ENCODE assay signal across 8 mouse cellular contexts in the genomic region with DNA sequence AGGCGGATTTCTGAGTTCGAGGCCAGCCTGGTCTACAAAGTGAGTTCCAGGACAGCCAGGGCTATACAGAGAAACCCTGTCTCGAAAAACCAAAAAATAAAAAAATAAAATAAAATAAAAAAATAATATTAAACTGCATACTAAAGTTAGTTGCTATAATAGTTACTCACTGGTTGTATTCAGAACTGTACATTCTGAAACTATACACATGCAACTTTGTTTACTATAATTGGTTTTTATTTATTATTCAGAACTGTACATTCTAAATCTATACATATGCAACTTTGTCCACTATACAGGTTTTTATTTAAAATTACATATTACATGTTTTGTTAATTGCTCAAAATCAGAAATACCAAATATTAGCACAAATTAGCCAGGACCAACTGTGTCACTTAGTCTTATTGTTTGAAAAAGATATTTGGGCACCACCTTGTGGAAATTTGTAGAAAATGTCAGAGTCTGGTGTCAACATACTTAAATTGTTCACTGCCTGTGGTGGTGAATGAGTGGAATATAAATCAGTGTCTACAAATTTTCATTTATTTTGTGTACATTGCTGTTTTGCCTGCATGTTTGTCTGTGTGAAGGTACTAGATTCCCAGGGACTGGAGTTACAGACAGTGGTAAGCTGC. TPM values are rescaled to one million over a fixed set of nuclear protein-coding genes. Genes with fewer than 3 reads are reported as not detected.
DNase-seq lines count a peak whose midpoint lies in the region; ATAC-seq and TF ChIP-seq lines count a peak whose summit lies in the region.

No protein-coding gene starts in this region.

- H3K4me2 ChIP-seq in midbrain, embryonic 11.5 days, result no peak overlapping the region

- TF ChIP-seq CTCF in heart, adult 2 months (IDR thresholded peaks at IDR 0.05), result peak; percentile 81

- no peak overlapping the region for H3K9ac ChIP-seq in heart, adult 2 months (ENCODE audit: low read depth, low read length)
- H3K9ac ChIP-seq in midbrain, embryonic 11.5 days (ENCODE audit: low read length), result no peak overlapping the region

- WGBS in heart, adult 2 months, result 92% methylated on average over 3 of the region's 3 CpGs
- 93% methylated on average over 3 of the region's 3 CpGs for WGBS in midbrain, embryonic 11.5 days
- 85% methylated on average over 3 of the region's 3 CpGs for WGBS in midbrain, embryonic 10.5 days

- H3K9me3 ChIP-seq in midbrain, embryonic 11.5 days (ENCODE audit: control insufficient read depth, low read length), result no peaks in the 10 kb centered on the region
- no peaks in the 10 kb centered on the region for H3K9me3 ChIP-seq in midbrain, embryonic 10.5 days (replicated peaks)

- TF ChIP-seq POLR2A in heart, adult 2 months (IDR thresholded peaks at IDR 0.05; ENCODE audit: insufficient read depth, low read depth, low read length), result no peak

- no peak overlapping the region for H3K27ac ChIP-seq in heart, adult 2 months
- H3K27ac ChIP-seq in midbrain, embryonic 11.5 days (ENCODE audit: low read depth, low read length), result no peak overlapping the region
- H3K27ac ChIP-seq in midbrain, embryonic 10.5 days (replicated peaks), result no peak overlapping the region

- H3K79me2 ChIP-seq in heart, adult 2 months (replicated peaks; ENCODE audit: control insufficient read depth, insufficient read depth, low read length), result no peaks in the 10 kb centered on the region

- H3K4me1 ChIP-seq in heart, adult 2 months (ENCODE audit: control insufficient read depth, insufficient read depth, low read length), result no peaks in the 10 kb centered on the region
- H3K4me1 ChIP-seq in midbrain, embryonic 11.5 days (ENCODE audit: control insufficient read depth, insufficient read depth, low read length), result no peaks in the 10 kb centered on the region
- no peaks in the 10 kb centered on the region for H3K4me1 ChIP-seq in midbrain, embryonic 10.5 days

- DNase-seq in heart, adult 2 months, result no peak
- no peak for DNase-seq in heart, postnatal 36 days
- DNase-seq in midbrain, embryonic 11.5 days (ENCODE audit: low spot score, missing footprints), result no peak
- DNase-seq in midbrain, embryonic 10.5 days (ENCODE audit: low spot score), result no peak
- DNase-seq in induced T-regulatory cell, adult 2 months (ENCODE audit: low read depth), result peak; percentile 8
- DNase-seq in thymus, postnatal 25 days, result no peak
- DNase-seq in gastrocnemius, postnatal 4 days (ENCODE audit: low spot score in 2 of 2), result no peak
- no peak for DNase-seq in gastrocnemius, postnatal 36 days

- H3K4me3 ChIP-seq in heart, adult 2 months, result no peak overlapping the region
- no peak overlapping the region for H3K4me3 ChIP-seq in midbrain, embryonic 11.5 days (ENCODE audit: low read depth, low read length)
- H3K4me3 ChIP-seq in midbrain, embryonic 10.5 days, result no peak overlapping the region

- ATAC-seq in midbrain, embryonic 11.5 days (ENCODE audit: low FRiP score), result peak; percentile 68; the same call in 1 of the 2 replicates

- no peak for TF ChIP-seq EP300 in heart, adult 2 months (IDR thresholded peaks at IDR 0.05; ENCODE audit: insufficient read depth, low read depth, low read length)

- H3K27me3 ChIP-seq in heart, adult 2 months (ENCODE audit: control insufficient read depth, insufficient read depth, low read length), result no peaks in the 10 kb centered on the region
- no peaks in the 10 kb centered on the region for H3K27me3 ChIP-seq in midbrain, embryonic 11.5 days (ENCODE audit: control insufficient read depth, insufficient read depth, low read length)
- no peaks in the 10 kb centered on the region for H3K27me3 ChIP-seq in midbrain, embryonic 10.5 days (ENCODE audit: low read depth, poor library complexity, severe bottlenecking)

- intact Hi-C loops in heart, adult 2 months (cut with DNase I), result loop anchor here (1.0 to 10.0 kb wide), 5 partner anchors 101 to 455 kb away; a partner anchor contains a TSS
- intact Hi-C loops in heart, postnatal 36 days (cut with DNase I), result loop anchor here (1.0 to 10.0 kb wide), 3 partner anchors 122 to 455 kb away; a partner anchor contains a TSS
- intact Hi-C loops in gastrocnemius, postnatal 36 days (cut with DNase I), result no loop called here

- H3K36me3 ChIP-seq in heart, adult 2 months (ENCODE audit: control insufficient read depth, insufficient read depth, low read length), result no peaks in the 10 kb centered on the region
- H3K36me3 ChIP-seq in midbrain, embryonic 11.5 days (ENCODE audit: control insufficient read depth, insufficient read depth, low read length), result no peaks in the 10 kb centered on the region
- H3K36me3 ChIP-seq in midbrain, embryonic 10.5 days, result no peaks in the 10 kb centered on the region

RNA-seq across cellular contexts. Expression of a gene that starts 3.7 kb away (rescaled TPM):
- under 1 TPM; 0.32 to 0.70 TPM for total RNA-seq in heart, adult 2 months (2021)
- polyA plus RNA-seq in heart, adult 2 months (2012; rRNA removed), result 0.27 and 0.35 TPM in 2 replicates
- under 1 TPM; 0.72 to 0.92 TPM for total RNA-seq in heart, postnatal 36 days (2021)
- 0.04 TPM in 1 of 2 replicates, not detected in the other for polyA plus RNA-seq in midbrain, embryonic 11.5 days (2014; fragmentation: Nextera tagmentation; extraction: Ambion mirVana)
- polyA plus RNA-seq in midbrain, embryonic 10.5 days (2016; fragmentation: Nextera tagmentation; extraction: Ambion mirVana), result not detected in 2 replicates
- 1 to 10 TPM; 3.6 TPM for total RNA-seq in gastrocnemius, postnatal 4 days (2021)
- total RNA-seq in gastrocnemius, postnatal 36 days (2021), result under 1 TPM; 0.59 to 0.76 TPM

RNA-seq across cellular contexts. Expression of a gene that starts 20.3 kb away (rescaled TPM):
- 10 to 100 TPM; 15.9 to 19.0 TPM for total RNA-seq in heart, adult 2 months (2021)
- polyA plus RNA-seq in heart, adult 2 months (2012; rRNA removed), result 3.2 and 5.0 TPM in 2 replicates
- total RNA-seq in heart, postnatal 36 days (2021), result 10 to 100 TPM; 18.8 to 21.9 TPM
- polyA plus RNA-seq in midbrain, embryonic 11.5 days (2014; fragmentation: Nextera tagmentation; extraction: Ambion mirVana), result 26.9 and 28.5 TPM in 2 replicates
- 24.4 and 26.0 TPM in 2 replicates for polyA plus RNA-seq in midbrain, embryonic 10.5 days (2016; fragmentation: Nextera tagmentation; extraction: Ambion mirVana)
- 10 to 100 TPM; 17.9 to 21.4 TPM for total RNA-seq in gastrocnemius, postnatal 4 days (2021)
- 10 to 100 TPM; 12.6 to 15.8 TPM for total RNA-seq in gastrocnemius, postnatal 36 days (2021)
